Mouse (Mus musculus): ENCODE measurements around the gene Phb.
"Not testable (repeated sequence)": the region's sequence is repeated elsewhere in the genome, so short reads cannot be mapped to it uniquely, and the experiment has no call there.

Gene Phb

DNA sequence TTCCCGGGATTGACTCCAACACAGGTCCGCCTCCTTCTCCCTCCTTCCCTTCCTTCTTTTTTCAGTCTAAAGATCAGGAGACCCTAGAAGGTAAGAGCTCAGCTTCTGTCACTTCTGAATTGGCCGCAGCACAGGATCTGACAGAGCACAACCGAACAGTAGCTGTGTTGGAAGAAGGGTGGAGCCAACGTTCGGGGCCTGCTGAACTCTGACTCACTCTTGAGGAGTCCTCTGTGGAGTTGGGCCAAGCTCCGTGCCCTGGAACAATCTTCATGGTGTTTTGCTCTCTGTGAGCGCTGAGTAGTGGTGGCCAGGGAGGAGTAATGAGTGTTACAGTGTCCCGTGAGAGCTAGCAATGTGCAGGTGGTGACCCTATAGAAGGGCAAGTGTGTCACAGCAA, 15.8 kb upstream of the Phb start:
- DNase-seq (ENCODE audit: low spot score) = peak; percentile 48

DNA sequence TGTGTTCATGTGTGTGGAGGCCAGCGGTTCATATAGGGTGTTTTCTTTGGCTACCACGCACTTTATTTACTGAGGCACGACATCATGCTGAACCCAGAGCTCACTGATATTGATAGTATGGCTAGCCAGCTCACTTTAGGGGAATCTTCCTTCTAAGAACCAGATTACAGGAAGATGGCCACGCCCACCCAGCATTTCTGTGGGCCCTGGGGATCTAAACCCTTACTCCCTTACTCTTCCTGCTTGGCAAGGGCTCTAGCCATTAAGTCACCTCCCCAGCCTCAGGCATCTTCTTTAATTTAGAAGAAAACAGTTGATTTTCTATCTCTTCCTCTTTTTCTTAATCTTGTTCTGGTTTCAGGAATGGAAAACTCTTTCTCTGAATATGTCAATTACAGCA, 9.3 kb upstream of the Phb start:
- no peak for DNase-seq (ENCODE audit: low spot score)

DNA sequence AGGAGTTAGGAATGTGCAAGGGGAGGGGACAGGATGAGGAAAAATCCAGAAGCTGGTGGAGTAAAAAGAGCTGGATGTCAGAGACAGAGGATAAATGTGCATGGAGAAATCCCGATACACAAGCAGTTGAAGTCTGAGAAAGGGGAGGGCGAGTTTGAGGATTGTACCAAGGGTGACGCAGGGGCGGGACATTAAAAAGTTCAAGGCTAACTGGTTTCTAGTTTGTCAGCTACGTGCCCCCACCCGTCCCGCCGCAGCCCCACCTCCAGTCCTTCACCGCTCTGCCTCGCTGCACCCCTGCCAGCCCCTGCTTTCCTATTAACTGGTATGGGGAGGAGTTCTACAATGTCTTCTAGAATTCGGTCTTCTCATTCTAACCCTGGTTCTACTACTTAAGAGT, 420 bp downstream of the Phb start:
- no peak for DNase-seq (ENCODE audit: low spot score)

DNA sequence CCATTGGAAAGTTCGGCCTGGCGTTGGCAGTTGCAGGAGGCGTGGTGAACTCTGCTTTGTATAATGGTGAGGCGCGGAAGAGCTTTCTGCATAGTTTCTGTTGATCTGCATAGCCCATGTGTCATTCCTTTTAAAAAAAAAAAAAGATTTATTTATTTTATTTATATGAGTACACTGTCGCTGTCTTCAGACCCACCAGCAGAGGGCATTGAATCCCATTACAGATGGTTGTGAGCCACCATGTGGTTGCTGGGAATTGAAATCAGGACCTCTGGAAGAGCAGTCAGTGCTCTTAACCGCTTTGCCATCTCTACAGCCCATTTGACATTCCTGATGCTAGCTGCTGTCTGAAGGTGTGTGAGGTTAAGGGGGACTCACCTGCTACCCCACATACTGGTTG, 1.3 kb downstream of the Phb start:
- DNase-seq (ENCODE audit: low spot score) = not testable (repeated sequence)

DNA sequence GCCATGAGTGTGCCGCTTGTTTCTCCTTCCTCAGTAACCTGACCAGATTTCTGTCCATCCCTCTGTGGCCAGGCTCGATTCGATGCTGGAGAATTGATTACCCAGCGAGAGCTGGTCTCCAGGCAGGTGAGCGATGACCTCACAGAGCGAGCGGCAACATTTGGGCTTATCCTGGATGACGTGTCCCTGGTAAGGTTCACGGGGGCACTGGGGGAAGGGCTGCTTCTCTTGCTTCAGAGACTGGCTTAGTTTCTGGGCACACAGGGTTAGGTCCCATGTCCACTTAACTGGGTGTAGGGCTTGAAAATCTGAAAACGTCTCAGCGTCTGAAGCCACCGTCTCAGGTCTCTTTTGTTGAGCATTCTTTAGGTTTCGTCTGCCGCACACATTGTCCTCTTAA, 8.7 kb downstream of the Phb start:
- no peak for DNase-seq (ENCODE audit: low spot score)

DNA sequence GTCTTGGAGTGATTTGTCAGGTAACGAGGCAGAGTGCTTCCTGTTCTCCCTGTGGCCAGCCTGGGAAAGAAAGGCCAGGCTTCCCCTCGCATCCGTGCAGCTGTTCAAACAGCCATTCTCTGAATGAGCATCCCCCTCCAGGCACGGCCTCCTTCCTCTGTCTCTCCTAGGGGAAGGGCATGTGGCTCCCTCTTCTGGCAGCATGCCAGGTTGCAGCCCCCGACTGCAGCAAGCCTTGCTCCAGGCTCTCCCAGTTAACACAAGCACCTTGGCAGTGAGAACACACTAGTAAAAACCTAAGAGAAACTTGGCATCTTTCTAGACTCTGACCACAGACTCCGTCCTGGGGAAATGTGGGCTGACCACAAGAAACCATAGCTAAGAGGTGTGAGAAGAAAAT, 9.6 kb downstream of the Phb start:
- DNase-seq (ENCODE audit: low spot score) = peak; percentile 87

DNA sequence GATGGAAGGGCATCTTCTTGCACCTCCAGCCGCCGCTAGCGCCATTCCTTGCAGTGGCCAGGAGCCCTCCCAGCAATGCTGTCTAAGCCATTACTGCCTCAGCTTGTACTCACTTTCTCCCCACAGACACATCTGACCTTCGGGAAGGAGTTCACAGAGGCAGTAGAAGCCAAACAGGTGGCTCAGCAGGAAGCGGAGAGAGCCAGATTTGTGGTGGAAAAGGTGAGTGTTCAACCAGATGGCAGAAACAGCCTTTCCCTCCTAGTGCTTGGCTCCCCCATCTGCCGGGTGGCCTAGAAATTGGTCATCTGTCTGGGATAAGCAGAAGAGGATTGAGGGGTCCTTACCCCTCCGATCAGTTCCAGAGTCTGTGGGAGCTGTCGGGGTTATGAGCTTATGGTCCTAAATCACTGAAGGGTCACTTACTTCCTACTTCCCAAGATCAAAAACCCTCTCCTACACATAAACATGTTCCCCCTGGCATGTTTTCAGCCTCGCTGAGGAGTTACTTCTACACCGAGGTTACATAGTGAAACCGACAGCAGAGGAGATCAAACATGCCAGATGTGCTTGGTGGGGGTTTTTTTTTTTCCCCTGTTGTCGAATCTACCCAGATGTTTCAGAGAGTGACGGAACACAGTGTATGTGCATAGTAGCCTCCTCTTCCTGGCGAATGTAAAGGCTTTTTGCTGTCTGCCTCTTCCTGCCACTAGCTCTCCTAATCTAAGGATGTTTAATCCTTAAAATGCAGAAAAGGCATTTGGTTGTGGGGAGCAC, 11.4 kb downstream of the Phb start:
- DNase-seq (ENCODE audit: low spot score) = no peak

DNA sequence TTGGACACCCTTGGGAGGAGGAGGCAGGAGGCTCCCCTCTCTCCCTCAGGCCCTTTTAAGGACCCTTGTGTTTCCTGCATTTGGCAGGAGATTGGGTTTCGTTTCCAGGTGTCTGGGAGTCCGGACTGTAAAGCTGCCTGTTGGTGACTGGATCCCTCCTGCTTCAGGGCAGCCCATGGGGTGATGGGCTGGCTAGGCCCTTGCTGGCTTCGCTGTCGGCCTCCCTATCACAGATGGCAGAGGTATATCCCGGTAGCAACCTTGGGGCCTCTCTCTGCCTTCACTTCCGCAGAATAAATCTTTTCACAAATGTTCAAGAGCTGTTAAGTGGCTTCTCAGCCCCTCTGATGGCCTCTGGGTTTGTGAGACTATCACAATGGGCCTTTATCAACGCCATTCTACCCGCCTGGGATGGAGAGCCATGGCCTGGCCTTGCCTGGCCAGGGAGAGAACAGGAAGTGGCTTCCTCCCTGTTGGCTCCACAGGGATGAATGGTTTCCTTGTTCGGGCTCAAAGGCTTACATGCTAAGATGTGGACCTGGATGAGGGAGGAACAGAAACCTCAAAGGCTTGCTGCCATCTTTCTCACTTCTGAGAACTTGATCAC, 15.3 kb downstream of the Phb start:
- DNase-seq (ENCODE audit: low spot score) = no peak

DNA sequence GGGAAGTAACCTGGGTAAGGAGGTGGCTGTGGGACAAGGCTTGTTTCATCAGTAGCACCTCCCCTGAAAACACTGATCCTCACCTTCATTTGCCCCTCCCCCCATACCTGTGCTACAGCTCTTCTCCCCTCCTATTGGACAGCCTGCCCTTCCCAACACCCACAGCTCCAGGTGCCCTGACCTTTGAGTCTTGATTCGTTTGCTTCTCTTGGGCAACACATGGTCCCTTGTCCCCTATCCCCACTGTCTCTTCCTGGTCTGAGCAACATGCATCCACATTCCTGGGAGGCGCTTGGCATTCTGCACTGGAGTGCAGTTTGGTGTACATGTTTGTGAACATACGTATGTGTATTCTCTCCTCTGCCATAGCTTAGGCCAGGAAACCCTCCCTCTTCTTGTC, 16.2 kb downstream of the Phb start:
- no peak for DNase-seq (ENCODE audit: low spot score)

DNA sequence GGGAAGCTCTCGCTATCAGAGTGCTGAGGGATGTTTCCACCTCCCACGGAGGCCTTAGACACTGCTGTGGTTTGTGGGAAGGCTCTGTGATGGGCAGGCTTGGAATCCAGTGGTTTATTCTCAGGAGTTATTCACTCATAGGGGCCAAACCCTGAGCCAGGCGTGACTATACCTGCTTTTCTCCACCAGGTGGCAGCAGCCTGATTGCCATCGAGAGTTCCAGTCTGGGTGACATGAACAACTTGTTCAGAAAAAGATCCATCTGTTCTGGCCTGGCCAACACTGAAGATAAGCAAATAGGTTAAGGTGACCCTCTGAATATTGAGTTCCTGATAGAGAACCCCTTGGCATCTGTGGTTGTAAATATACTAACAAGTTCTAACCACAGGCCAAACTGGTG, 19.3 kb downstream of the Phb start:
- peak; percentile 77 for DNase-seq (ENCODE audit: low spot score)

DNA sequence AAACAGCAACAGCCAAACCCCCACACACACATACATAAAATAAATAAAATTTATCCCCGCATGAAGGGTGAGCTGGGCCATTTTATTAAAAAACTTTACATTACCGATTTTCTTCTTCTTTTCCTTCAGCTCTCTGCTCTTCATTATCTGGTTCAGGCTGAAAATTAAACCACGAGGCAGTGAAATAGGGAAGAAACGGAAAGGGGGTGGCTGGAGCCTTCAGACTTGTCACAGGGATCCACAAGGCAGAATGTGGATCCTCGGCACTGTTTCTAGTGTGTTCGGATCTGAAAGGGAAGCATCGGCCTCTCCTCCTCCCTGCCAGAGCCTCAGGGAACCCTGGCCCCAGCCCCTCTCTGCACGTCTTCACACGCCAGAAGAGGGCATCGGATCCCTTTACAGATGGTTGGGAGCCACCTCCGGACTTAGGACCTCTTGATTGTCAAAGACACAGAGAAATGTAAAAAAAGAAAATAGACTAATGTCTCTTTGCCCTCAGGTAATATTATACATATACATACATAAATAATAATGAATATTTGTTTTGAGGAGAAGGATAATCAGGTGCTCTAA, 20.4 kb downstream of the Phb start:
- no peak for DNase-seq (ENCODE audit: low spot score)

DNA sequence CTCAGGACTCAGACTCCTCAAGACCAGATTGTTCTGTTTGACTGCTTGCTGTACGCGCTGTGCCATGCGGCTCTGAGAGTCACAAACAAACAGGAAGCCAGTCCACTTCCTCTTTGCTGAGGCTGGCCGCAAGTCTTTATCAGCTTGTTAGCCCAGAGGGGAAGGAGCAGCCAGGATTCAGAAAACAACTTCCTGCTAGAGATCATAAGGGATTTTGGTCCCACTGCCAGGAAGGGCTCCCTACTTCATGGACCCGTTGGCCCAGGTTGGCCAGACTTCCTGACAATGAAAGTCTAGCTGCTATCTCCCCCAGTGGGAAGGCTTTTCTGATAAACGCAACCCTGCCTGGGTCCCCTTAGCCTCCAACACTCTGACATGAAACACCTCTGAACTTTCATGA, 21.8 kb downstream of the Phb start:
- DNase-seq (ENCODE audit: low spot score) = no peak

DNA sequence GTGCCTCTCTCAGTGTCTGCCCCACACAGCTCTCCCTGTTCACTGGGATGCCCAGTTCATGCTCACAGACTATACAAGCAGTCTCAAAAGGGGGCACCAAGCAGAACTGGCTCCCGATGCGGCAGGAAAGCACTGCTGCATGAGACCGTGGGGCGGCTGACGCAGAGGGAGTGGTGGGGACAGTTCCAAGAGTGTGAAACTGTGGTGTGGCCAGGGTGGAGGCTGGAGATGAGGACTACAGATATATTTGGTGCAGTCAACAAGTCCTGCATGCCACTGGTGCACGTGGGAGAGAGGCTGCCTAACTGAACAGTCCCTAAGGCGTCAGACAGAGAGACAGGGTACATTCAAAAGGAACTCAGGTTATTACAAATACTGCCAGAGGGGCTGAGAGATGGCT, 22.2 kb downstream of the Phb start:
- DNase-seq (ENCODE audit: low spot score) = no peak

DNA sequence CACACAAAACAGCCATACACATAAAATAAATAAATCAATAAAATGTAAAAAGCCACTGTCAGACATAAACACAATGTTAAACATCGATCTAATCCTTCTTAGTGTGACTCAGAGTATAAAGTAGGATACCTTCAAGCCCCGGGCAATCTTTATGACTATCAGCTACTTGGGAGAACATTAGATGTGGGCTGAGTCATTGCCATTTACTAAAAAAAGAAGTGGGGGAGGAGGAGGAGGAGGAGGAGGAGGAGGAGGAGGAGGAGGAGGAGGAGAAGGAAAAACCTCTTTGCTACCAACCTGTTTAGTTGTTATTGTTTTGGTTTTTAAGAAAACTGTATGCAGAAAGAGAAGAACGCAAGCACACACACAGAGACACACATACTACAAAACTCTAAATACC, 22.8 kb downstream of the Phb start:
- DNase-seq (ENCODE audit: low spot score) = no peak

DNA sequence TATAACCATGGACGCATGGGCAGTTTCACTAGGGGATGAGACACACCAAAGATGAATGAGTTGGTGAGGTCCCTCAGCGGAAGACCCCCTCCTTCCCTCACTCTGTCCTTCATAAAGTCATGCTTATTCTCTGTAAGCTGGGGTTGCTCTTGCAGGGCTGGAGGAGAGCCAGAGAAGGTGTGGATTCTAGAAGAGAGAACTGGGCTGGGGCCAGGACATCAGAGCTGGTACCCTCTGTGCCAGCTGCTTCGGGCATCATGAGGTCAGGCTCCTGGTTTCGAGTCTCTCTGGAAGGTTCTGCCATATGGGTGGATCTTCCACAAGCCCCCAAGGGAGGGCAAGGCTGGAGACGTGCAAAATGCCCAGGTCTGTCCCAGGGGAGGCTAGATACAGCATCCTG, 31.8 kb downstream of the Phb start:
- DNase-seq (ENCODE audit: low spot score) = no peak

DNA sequence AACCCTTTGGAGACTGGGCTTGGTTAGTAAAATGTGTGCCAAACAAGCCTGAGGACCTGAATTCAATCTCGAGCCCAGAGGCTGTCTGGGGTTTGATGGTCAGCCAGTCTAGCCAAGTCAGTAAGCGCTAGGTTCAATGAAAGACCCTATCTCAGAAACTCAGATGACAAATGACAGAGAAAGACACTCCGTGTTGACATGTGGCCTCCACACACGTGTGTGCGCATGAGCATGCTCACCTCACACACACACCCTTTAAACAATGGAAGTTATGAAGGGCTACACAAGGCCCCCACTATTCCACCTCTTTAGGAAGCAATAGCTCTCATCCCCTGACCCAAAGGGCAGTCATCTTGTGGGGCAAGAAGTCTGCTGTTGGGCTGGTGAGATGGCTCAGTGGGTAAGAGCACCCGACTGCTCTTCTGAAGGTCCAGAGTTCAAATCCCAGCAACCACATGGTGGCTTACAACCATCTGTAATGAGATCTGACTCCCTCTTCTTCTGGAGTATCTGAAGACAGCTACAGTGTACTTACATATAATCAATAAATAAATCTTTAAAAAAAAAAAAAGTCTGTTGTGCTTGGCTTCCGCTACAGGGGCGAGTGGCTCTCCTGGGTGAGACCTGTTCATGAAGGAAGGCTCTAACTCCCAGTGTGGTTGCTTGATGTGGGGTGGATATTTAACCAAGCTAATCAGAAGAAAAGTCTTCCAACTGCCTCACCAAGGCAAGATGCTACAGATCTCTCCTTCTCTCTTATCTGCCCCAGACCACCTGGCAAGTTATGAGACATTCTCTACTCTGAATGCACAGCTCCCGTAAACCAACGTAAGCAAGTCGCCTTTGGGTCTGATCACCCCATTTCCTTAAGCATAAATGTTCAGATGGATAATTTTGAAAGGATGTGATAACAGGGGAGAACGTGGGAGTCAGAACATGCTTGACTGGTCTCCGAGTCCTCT, 34.3 kb downstream of the Phb start:
- no peak for DNase-seq (ENCODE audit: low spot score)

DNA sequence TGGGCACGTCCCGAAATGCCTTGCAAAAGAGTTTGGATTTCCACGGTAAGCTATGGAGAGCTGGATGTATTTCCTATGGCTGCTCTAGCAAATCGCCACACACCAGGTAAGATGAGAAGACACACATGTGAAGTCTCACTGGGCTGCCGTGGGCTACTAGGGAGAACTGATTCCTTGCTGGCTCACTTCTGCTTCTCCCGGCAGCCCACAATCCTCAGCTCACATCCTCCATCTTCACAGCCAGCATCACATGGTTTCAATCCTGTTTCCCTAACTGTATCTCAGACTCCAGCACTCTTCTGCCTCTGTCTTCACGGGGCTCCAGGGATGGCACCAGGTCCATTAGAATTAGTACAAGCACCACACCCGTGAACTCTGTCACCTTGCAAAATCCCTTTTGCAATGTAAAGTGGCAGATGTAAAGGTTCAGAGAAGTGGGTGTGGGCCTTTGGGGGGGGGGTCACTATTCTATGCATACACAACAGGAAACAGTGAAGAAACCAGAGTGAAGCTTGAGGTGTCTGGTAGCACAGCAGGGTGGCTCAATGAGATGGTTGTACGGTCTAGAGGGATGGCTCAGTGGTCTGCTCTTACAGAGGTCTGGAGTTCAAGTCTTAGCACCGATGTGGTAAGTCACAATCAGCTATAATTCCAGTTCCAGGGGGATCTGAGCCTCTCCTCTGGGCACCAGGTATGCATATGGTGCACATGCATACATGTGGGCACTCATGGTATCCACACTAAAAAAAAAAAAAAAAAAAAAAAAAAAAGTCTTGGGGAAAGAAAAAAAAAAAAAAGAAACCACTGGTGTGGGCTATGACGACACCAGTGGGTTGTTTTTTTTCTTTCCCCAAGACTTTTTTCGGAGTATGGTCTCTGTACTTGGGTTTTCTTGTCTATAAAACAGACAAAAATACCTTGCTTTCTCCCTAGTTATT, 37.5 kb downstream of the Phb start:
- DNase-seq (ENCODE audit: low spot score) = no peak

DNA sequence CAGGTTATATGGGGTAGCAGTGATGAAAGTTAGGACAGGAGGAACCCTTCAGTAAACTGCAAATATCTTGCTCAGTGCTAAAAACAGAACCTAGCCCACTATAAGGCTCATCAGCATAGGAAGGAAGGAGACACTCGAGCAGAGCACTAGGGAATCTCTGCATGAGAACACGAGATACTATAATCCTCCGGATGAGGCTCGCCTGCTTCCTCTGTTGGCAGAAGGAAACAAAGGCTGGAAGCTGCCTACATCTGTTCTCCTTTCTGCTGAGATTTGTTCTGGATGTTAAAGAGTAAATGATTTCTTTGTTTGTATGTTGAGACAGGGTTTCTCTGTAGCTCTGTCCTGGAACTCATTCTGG, 38.2 kb downstream of the Phb start:
- DNase-seq (ENCODE audit: low spot score) = no peak

DNA sequence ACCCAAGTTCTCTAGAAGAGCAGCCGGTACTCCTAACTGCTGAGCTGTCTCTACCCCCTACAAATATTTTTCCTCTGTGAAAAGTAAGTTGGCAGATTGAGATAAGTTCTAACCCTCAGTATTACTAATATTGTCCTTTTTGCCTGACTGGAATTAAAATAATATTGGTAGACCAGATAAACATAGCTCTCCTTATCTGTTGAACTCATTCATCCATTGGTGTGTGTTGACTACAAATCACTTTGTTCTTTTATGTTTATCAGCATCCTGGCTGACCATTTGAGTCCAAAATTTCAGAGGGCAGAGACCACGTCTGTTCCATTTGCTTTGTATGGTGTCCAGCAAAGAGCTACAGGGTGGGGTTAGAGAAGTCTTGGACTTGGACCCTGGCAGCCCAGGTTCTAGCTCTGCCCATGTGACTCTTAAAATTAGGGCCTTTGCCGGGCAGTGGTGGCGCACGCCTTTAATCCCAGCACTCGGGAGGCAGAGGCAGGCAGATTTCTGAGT, 42.8 kb downstream of the Phb start:
- DNase-seq (ENCODE audit: low spot score) = no peak

DNA sequence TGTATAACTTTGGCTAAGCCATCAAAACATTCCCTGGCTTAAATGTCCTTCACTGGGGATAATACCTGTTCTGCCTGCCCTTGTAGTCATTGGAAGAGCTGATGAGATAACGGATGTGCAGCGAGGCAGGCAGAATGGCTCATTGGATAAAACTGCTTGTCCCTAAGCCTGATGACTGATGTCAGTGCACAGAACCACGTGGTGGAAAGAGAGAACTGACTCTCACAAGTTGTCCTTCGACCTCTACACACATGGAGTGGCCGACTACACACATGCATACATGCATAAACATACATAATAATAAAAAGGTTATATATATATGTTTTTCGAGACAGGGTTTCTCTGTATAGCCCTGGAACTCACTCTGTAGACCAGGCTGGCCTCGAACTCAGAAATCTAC, 43.7 kb downstream of the Phb start:
- DNase-seq (ENCODE audit: low spot score) = no peak

DNA sequence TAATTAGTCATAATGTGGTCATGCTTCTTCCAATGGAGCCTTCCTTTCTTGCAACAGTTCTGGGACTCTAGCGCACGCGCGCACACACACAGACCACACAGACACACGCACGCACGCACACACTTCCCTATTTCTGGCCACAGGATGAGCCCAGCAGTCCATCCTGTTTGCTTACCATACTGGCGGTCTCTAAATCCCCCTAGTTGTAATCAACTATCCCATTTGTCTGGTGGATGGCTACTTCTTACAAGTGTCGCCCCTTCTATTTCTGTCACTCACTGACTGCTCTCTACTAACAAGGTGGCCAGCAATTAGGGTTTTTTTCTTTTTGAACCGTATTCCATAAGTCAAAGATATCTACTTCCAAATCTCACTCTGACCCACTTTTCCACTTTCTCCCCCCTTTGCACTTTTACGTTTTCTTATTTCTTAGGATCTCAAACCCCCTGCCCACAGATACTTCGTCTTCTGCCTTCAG, 45.4 kb downstream of the Phb start:
- peak; percentile 30 for DNase-seq (ENCODE audit: low spot score)
